Mouse (Mus musculus) bone marrow macrophage, adult 2 months (primary cell): ENCODE results near the gene Ulk4. TPM values are rescaled to one million over a fixed set of nuclear protein-coding genes. Genes with fewer than 3 reads are reported as not detected.

Experiments
- H3K27ac ChIP-seq: 2 replicates; pipeline ENCODE4 v1.5.1; 2012; ENCODE audit warnings: low read depth, low read length; ENCODE audit not compliant: insufficient read depth
- H3K4me1 ChIP-seq: 2 replicates; pipeline ENCODE4 v1.6.1; 2012; ENCODE audit warnings: low read length; ENCODE audit not compliant: control insufficient read depth, insufficient read depth
- H3K4me3 ChIP-seq: 2 replicates; pipeline ENCODE4 v1.5.1; 2012; ENCODE audit warnings: mild to moderate bottlenecking, low read length, moderate library complexity; ENCODE audit not compliant: insufficient read depth
- CTCF ChIP-seq: IDR thresholded peaks from 2 replicates; pipeline ENCODE4 v1.5.1; 2012; ENCODE audit warnings: low read depth, mild to moderate bottlenecking, low read length, moderate library complexity
- POLR2A ChIP-seq: IDR thresholded peaks from 2 replicates; pipeline ENCODE4 v1.6.1; 2012; ENCODE audit warnings: mild to moderate bottlenecking, low read depth, low read length, borderline replicate concordance
- polyA plus RNA-seq: library from polyadenylated mRNA; stranded (reverse); fragments of >200 nt; gene quantifications from 2 replicates; pipeline ENCODE4 v1.2.4, GENCODE M21; 2012; ENCODE audit not compliant: missing spikeins, insufficient read depth, insufficient read length

Gene Ulk4
- polyA plus RNA-seq, 1 experiment = 1.3 TPM

GRCm38 (mm10) chr9:121286325-121286901 is 9.4 kb upstream of the Ulk4 start:
- H3K27ac ChIP-seq = no peak overlapping the region
- TF ChIP-seq POLR2A = no peak
- TF ChIP-seq CTCF = no peak

GRCm38 (mm10) chr9:121285341-121286324 is 8.6 kb upstream of the Ulk4 start:
- peaks cover 6% of the 10 kb centered on the region for H3K4me1 ChIP-seq
- peak overlapping the region; percentile 45 for H3K4me3 ChIP-seq
- TF ChIP-seq CTCF = no peak
- TF ChIP-seq POLR2A = no peak
- no peak overlapping the region for H3K27ac ChIP-seq

More at GRCm38 (mm10) chr9:121286325-121286901, 9.4 kb upstream of the Ulk4 start:
- peak overlapping the region; percentile 45; the same call in 1 of the 2 replicates for H3K4me3 ChIP-seq
- peaks cover 6% of the 10 kb centered on the region for H3K4me1 ChIP-seq

GRCm38 (mm10) chr9:121284422-121284821 is 7.4 kb upstream of the Ulk4 start:
- Histone ChIP-seq H3K4me1 (peaks cover 6% of the 10 kb centered on the region), H3K4me3 (no peak overlapping the region), H3K27ac (no peak overlapping the region)
- TF ChIP-seq POLR2A = no peak
- TF ChIP-seq CTCF = peak; percentile 52; the same call in 1 of the 2 replicates

GRCm38 (mm10) chr9:121283620-121284185 is 6.7 kb upstream of the Ulk4 start:
- Histone ChIP-seq H3K4me1 (peaks cover 6% of the 10 kb centered on the region), H3K27ac (no peak overlapping the region), H3K4me3 (no peak overlapping the region)
- TF ChIP-seq CTCF (no peak), POLR2A (no peak)

GRCm38 (mm10) chr9:121281891-121282290 is 4.9 kb upstream of the Ulk4 start:
- TF ChIP-seq CTCF (no peak), POLR2A (no peak)
- Histone ChIP-seq H3K4me3 (no peak overlapping the region), H3K27ac (no peak overlapping the region)

GRCm38 (mm10) chr9:121279216-121279615 is 2.2 kb upstream of the Ulk4 start:
- 0 out of 2 replicates have a peak, but pooled peaks cover 3% of the 10 kb centered on the region for H3K4me1 ChIP-seq
- TF ChIP-seq POLR2A = no peak
- no peak for TF ChIP-seq CTCF
- H3K4me3 ChIP-seq = no peak overlapping the region
- H3K27ac ChIP-seq = no peak overlapping the region

More at GRCm38 (mm10) chr9:121281891-121282290, 4.9 kb upstream of the Ulk4 start:
- H3K4me1 ChIP-seq = peaks cover 6% of the 10 kb centered on the region

- Histone ChIP-seq H3K4me1 (0 out of 2 replicates have a peak, but pooled peaks cover 3% of the 10 kb centered on the region), H3K4me3 (peak overlapping the region; percentile 90), H3K27ac (no peak overlapping the region)
- no peak for TF ChIP-seq CTCF
- no peak for TF ChIP-seq POLR2A
Measured at GRCm38 (mm10) chr9:121276745-121277117, 266 bp downstream of the Ulk4 start.

GRCm38 (mm10) chr9:121271561-121271960 is 5.4 kb downstream of the Ulk4 start:
- Histone ChIP-seq H3K4me1 (peaks cover 6% of the 10 kb centered on the region; the same call in 1 of the 2 replicates), H3K27ac (no peak overlapping the region), H3K4me3 (no peak overlapping the region)
- TF ChIP-seq CTCF (no peak), POLR2A (no peak)

GRCm38 (mm10) chr9:121271149-121271548 is 5.8 kb downstream of the Ulk4 start:
- Histone ChIP-seq H3K27ac (no peak overlapping the region), H3K4me3 (no peak overlapping the region), H3K4me1 (peaks cover 8% of the 10 kb centered on the region)
- TF ChIP-seq POLR2A (no peak), CTCF (no peak)
